Mouse (Mus musculus) MEL (cell line): ENCODE data around the gene Hist3h2a. TPM values are rescaled to one million over a fixed set of nuclear protein-coding genes. Genes with fewer than 3 reads are reported as not detected.

Experiments
- DNase-seq: peaks from one replicate; pipeline ENCODE4 v3.0.0; 2011; ENCODE audit warnings: low read depth, low spot score
- H3K27ac ChIP-seq: 2 replicates; pipeline ENCODE4 v1.5.1; 2012; ENCODE audit warnings: low read depth, mild to moderate bottlenecking, control low read depth, low read length, moderate library complexity; ENCODE audit not compliant: control insufficient read depth
- H3K27me3 ChIP-seq, 2 experiments: fragments of 150-350 bp in 1 of 2; sonication (generic) in 1 of 2; 2 replicates each; pipeline ENCODE4 v1.6.1; 2012; ENCODE audit warnings: low read length in 2 of 2, mild to moderate bottlenecking in 2 of 2, improper control_type of control experiment in 1 of 2, moderate library complexity in 1 of 2; ENCODE audit not compliant: insufficient read depth in 2 of 2, control insufficient read depth in 1 of 2
- H3K36me3 ChIP-seq, 2 experiments: 2 replicates each; pipeline ENCODE4 v1.6.1; 2012 to 2014; ENCODE audit warnings: low read length in 2 of 2, improper control_type of control experiment in 1 of 2, inconsistent platforms in 1 of 2, mild to moderate bottlenecking in 1 of 2; ENCODE audit not compliant: insufficient read depth in 2 of 2, control insufficient read depth in 1 of 2
- H3K4me1 ChIP-seq, 2 experiments: fragments of 150-350 bp in 1 of 2; sonication (generic) in 1 of 2; 2 replicates each; pipeline ENCODE4 v1.6.1; 2012; ENCODE audit warnings: low read length in 2 of 2, improper control_type of control experiment in 1 of 2, mild to moderate bottlenecking in 1 of 2; ENCODE audit not compliant: insufficient read depth in 2 of 2, control insufficient read depth in 1 of 2
- H3K4me3 ChIP-seq, 2 experiments: fragments of 150-350 bp in 1 of 2; sonication (generic) in 1 of 2; 2 replicates each; pipeline ENCODE4 v1.5.1; 2012; ENCODE audit warnings: low read depth in 2 of 2, low read length in 2 of 2, mild to moderate bottlenecking in 2 of 2, moderate library complexity in 2 of 2, control low read depth in 1 of 2, improper control_type of control experiment in 1 of 2; ENCODE audit not compliant: control insufficient read depth in 1 of 2, insufficient read depth in 1 of 2
- H3K79me2 ChIP-seq: 2 replicates; pipeline ENCODE4 v1.6.1; 2012; ENCODE audit warnings: mild to moderate bottlenecking, low read length, moderate library complexity; ENCODE audit not compliant: control insufficient read depth, poor library complexity, insufficient read depth
- H3K9ac ChIP-seq: 2 replicates; pipeline ENCODE4 v1.6.1; 2012; ENCODE audit warnings: low read depth, mild to moderate bottlenecking, control low read depth, low read length, moderate library complexity; ENCODE audit not compliant: control insufficient read depth, poor library complexity, severe bottlenecking
- H3K9me3 ChIP-seq: fragments of 150-350 bp; sonication (generic); replicated peaks from 2 replicates; pipeline ENCODE4 v1.6.1; 2012; ENCODE audit warnings: mild to moderate bottlenecking, low read length, improper control_type of control experiment, moderate library complexity; ENCODE audit not compliant: insufficient read depth
- BHLHE40 ChIP-seq: IDR thresholded peaks from 2 replicates; pipeline ENCODE4 v1.6.1; 2012; ENCODE audit warnings: low read depth, mild to moderate bottlenecking, inconsistent platforms, low read length, improper control_type of control experiment, borderline replicate concordance
- CHD1 ChIP-seq: IDR thresholded peaks from 2 replicates; pipeline ENCODE4 v1.6.1; 2012; ENCODE audit warnings: low read depth, mild to moderate bottlenecking, inconsistent platforms, low read length, improper control_type of control experiment
- CHD2 ChIP-seq: IDR thresholded peaks from 2 replicates; pipeline ENCODE4 v1.6.1; 2011; ENCODE audit warnings: low read length, improper control_type of control experiment
- E2F4 ChIP-seq: IDR thresholded peaks from 2 replicates; pipeline ENCODE4 v1.6.1; 2011; ENCODE audit warnings: low read depth, low read length, improper control_type of control experiment, borderline replicate concordance
- JUND ChIP-seq: IDR thresholded peaks from 2 replicates; pipeline ENCODE4 v1.6.1; 2011; ENCODE audit warnings: low read depth, mild to moderate bottlenecking, improper control_type of control experiment, low read length
- MAZ ChIP-seq: IDR thresholded peaks from 2 replicates; pipeline ENCODE4 v1.6.1; 2012; ENCODE audit warnings: low read depth, mild to moderate bottlenecking, inconsistent platforms, low read length, improper control_type of control experiment
- MXI1 ChIP-seq: IDR thresholded peaks from 2 replicates; pipeline ENCODE4 v1.6.1; 2011; ENCODE audit warnings: mild to moderate bottlenecking, low read depth, low read length, improper control_type of control experiment
- MYC ChIP-seq: IDR thresholded peaks from 2 replicates; pipeline ENCODE4 v1.6.1; 2011; ENCODE audit warnings: low read depth, mild to moderate bottlenecking, low read length, improper control_type of control experiment, moderate library complexity
- NRF1 ChIP-seq: IDR thresholded peaks from 2 replicates; pipeline ENCODE4 v1.6.1; 2014; ENCODE audit warnings: low read depth, mild to moderate bottlenecking, inconsistent platforms, low read length, improper control_type of control experiment, moderate library complexity; ENCODE audit not compliant: poor library complexity, insufficient read depth, severe bottlenecking
- POLR2A ChIP-seq, 2 experiments: IDR thresholded peaks; 2 replicates each; pipeline ENCODE4 v1.6.1; 2011 to 2012; ENCODE audit warnings: low read length in 2 of 2, mild to moderate bottlenecking in 2 of 2, control low read depth in 1 of 2, improper control_type of control experiment in 1 of 2, low read depth in 1 of 2, moderate library complexity in 1 of 2; ENCODE audit not compliant: control insufficient read depth in 1 of 2, insufficient read depth in 1 of 2, poor library complexity in 1 of 2
- POLR2AphosphoS2 ChIP-seq: IDR thresholded peaks from 2 replicates; pipeline ENCODE4 v1.6.1; 2011; ENCODE audit warnings: low read length, improper control_type of control experiment
- SIN3A ChIP-seq: IDR thresholded peaks from 2 replicates; pipeline ENCODE4 v1.6.1; 2012; ENCODE audit warnings: low read length, improper control_type of control experiment, inconsistent platforms
- TBP ChIP-seq: IDR thresholded peaks from 2 replicates; pipeline ENCODE4 v1.8.0; 2011; ENCODE audit warnings: low read depth, low read length, improper control_type of control experiment
- TCF12 ChIP-seq: IDR thresholded peaks from 2 replicates; pipeline ENCODE4 v1.6.1; 2014; ENCODE audit warnings: low read depth, mild to moderate bottlenecking, inconsistent platforms, low read length, improper control_type of control experiment, moderate library complexity
- UBTF ChIP-seq: IDR thresholded peaks from 2 replicates; pipeline ENCODE4 v1.6.1; 2012; ENCODE audit warnings: low read depth, mild to moderate bottlenecking, inconsistent platforms, low read length, improper control_type of control experiment, moderate library complexity, borderline replicate concordance; ENCODE audit not compliant: insufficient read depth
- USF2 ChIP-seq, 2 experiments: IDR thresholded peaks; 2 replicates each; pipeline ENCODE4 v1.6.1; 2011 to 2012; ENCODE audit warnings: improper control_type of control experiment in 2 of 2, low read length in 2 of 2, borderline replicate concordance in 1 of 2, inconsistent platforms in 1 of 2, low read depth in 1 of 2, mild to moderate bottlenecking in 1 of 2; ENCODE audit not compliant: insufficient read depth in 1 of 2
- ZC3H11A ChIP-seq: IDR thresholded peaks from 2 replicates; pipeline ENCODE4 v1.6.1; 2012; ENCODE audit warnings: low read depth, mild to moderate bottlenecking, inconsistent platforms, low read length, improper control_type of control experiment
- ZNF384 ChIP-seq: IDR thresholded peaks from 2 replicates; pipeline ENCODE4 v1.6.1; 2012; ENCODE audit warnings: low read depth, mild to moderate bottlenecking, inconsistent platforms, low read length, improper control_type of control experiment
- polyA plus RNA-seq, 2 experiments: library from polyadenylated mRNA; stranded (reverse) in 1 of 2; unstranded in 1 of 2; fragments of >175 nt in 1 of 2; fragments of >200 nt in 1 of 2; gene quantifications; 2 replicates each; pipeline versions ENCODE4 v1.2.1 to v1.2.4; 2012; ENCODE audit warnings: low replicate concordance in 2 of 2, low read depth in 1 of 2; ENCODE audit not compliant: insufficient read length in 2 of 2, insufficient read depth in 1 of 2, missing spikeins in 1 of 2
- total RNA-seq: library from RNA; depleted of rRNA; stranded (reverse); fragments of 300-350 nt; gene quantifications from 2 replicates; pipeline ENCODE4 v1.2.3, GENCODE M21; 2012

Gene Hist3h2a
- total and polyA plus RNA-seq, 3 experiments = 0.42 to 184 TPM; not detected in 1

- peak overlapping the region; percentile 81 for H3K9ac ChIP-seq
- no peaks in the 10 kb centered on the region for H3K27me3 ChIP-seq
- H3K27ac ChIP-seq = no peak overlapping the region
- no peak for DNase-seq
- H3K9me3 ChIP-seq = no peaks in the 10 kb centered on the region
- H3K4me1 ChIP-seq = peaks cover 15 to 18% of the 10 kb centered on the region in 2 experiments
- peaks cover 7 to 20% of the 10 kb centered on the region in 2 experiments; a peak in 3 of 4 replicates for H3K36me3 ChIP-seq
- peak overlapping the region; percentile 88 to 97 for H3K4me3 ChIP-seq
- no peak for TF ChIP-seq MAZ
- no peak for TF ChIP-seq POLR2AphosphoS2
- TF ChIP-seq CHD2 = no peak
- no peak for TF ChIP-seq JUND
- TF ChIP-seq MXI1 = no peak
- TF ChIP-seq UBTF = no peak
- no peak for TF ChIP-seq E2F4
- no peak for TF ChIP-seq CHD1
- no peak for TF ChIP-seq ZC3H11A
- TF ChIP-seq MYC = no peak
- no peak for TF ChIP-seq TCF12
- TF ChIP-seq USF2 (IDR thresholded peaks at IDR 0.05; ENCODE audit: borderline replicate concordance in 1 of 2, insufficient read depth in 1 of 2, low read depth in 1 of 2, low read length in 2 of 2) = no peak
- TF ChIP-seq, all 39 proteins: peak for 0
- H3K79me2 ChIP-seq = peaks cover 53% of the 10 kb centered on the region
These were observed 24.7 kb downstream of the Hist3h2a start for GRCm38 (mm10) chr11:58979183-58979582.

GRCm38 (mm10) chr11:58979661-58980060, 25.2 kb downstream of the Hist3h2a start:
- DNase-seq = no peak
- Histone ChIP-seq H3K9ac (peak overlapping the region; percentile 81), H3K79me2 (peaks cover 50% of the 10 kb centered on the region), H3K36me3 (peaks cover 7 to 20% of the 10 kb centered on the region in 2 experiments; a peak in 3 of 4 replicates), H3K27ac (no peak overlapping the region), H3K4me3 (peak overlapping the region; percentile 88 to 97), H3K27me3 (no peaks in the 10 kb centered on the region), H3K4me1 (peaks cover 15 to 16% of the 10 kb centered on the region in 2 experiments), H3K9me3 (no peaks in the 10 kb centered on the region)
- TF ChIP-seq POLR2A (IDR thresholded peaks at IDR 0.05; ENCODE audit: control insufficient read depth in 1 of 2, insufficient read depth in 1 of 2, low read depth in 1 of 2, low read length in 2 of 2, poor library complexity in 1 of 2) (no peak), NRF1 (no peak), MAZ (no peak), ZNF384 (no peak), TBP (no peak), USF2 (IDR thresholded peaks at IDR 0.05; ENCODE audit: borderline replicate concordance in 1 of 2, insufficient read depth in 1 of 2, low read depth in 1 of 2, low read length in 2 of 2) (no peak), BHLHE40 (no peak), SIN3A (no peak)
